Mouse (Mus musculus) spleen, postnatal 10 days (tissue): Measurements from ENCODE around the gene Padi4.
A peak's percentile ranks its signal among the peaks of the same experiment; 100 is the strongest.

Experiments used
- DNase-seq, 2 experiments: peaks; one replicate each; pipeline ENCODE4 v3.0.0; 2021 to 2022; ENCODE audit warnings: low spot score in 2 of 2

Padi4 gene

GRCm38 (mm10) chr4:140740655-140741054 lies 33.4 kb downstream of the Padi4 start:
- no peak for DNase-seq

- no peak for DNase-seq
Measured at GRCm38 (mm10) chr4:140732871-140733270, 41.2 kb downstream of the Padi4 start.

GRCm38 (mm10) chr4:140731654-140732053 lies 42.4 kb downstream of the Padi4 start:
- DNase-seq: peak in 1 of 2 experiments; percentile 33

- no peak for DNase-seq
Measured at GRCm38 (mm10) chr4:140726907-140727306, 47.1 kb downstream of the Padi4 start.

- DNase-seq: no peak
Measured at GRCm38 (mm10) chr4:140724739-140725138, 49.3 kb downstream of the Padi4 start.

- peak in 1 of 2 experiments; percentile 56 for DNase-seq
Measured at GRCm38 (mm10) chr4:140723801-140724200, 50.2 kb downstream of the Padi4 start.

GRCm38 (mm10) chr4:140723192-140723591 lies 50.8 kb downstream of the Padi4 start:
- DNase-seq: no peak

- no peak for DNase-seq
Measured at GRCm38 (mm10) chr4:140722710-140723109, 51.3 kb downstream of the Padi4 start.

GRCm38 (mm10) chr4:140721968-140722490 lies 52.0 kb downstream of the Padi4 start:
- DNase-seq: no peak

- no peak for DNase-seq
Measured at GRCm38 (mm10) chr4:140720091-140720490, 53.9 kb downstream of the Padi4 start.

GRCm38 (mm10) chr4:140718436-140718835 lies 55.6 kb downstream of the Padi4 start:
- no peak for DNase-seq

GRCm38 (mm10) chr4:140716994-140717393 lies 57.0 kb downstream of the Padi4 start:
- no peak for DNase-seq

- DNase-seq: no peak
Measured at GRCm38 (mm10) chr4:140714586-140714985, 59.5 kb downstream of the Padi4 start.

- DNase-seq: peak; percentile 71 to 89
Measured at GRCm38 (mm10) chr4:140713480-140714365, 60.3 kb downstream of the Padi4 start.

- no peak for DNase-seq
Measured at GRCm38 (mm10) chr4:140711360-140711759, 62.7 kb downstream of the Padi4 start.

- no peak for DNase-seq
Measured at GRCm38 (mm10) chr4:140710781-140711180, 63.3 kb downstream of the Padi4 start.

GRCm38 (mm10) chr4:140709617-140710016 lies 64.4 kb downstream of the Padi4 start:
- DNase-seq: no peak

GRCm38 (mm10) chr4:140709111-140709510 lies 64.9 kb downstream of the Padi4 start:
- DNase-seq: no peak

- DNase-seq: no peak
Measured at GRCm38 (mm10) chr4:140708297-140708927, 65.6 kb downstream of the Padi4 start.

GRCm38 (mm10) chr4:140707615-140708014 lies 66.4 kb downstream of the Padi4 start:
- DNase-seq: no peak

- DNase-seq: no peak
Measured at GRCm38 (mm10) chr4:140704166-140704565, 69.9 kb downstream of the Padi4 start.

GRCm38 (mm10) chr4:140703636-140704035 lies 70.4 kb downstream of the Padi4 start:
- DNase-seq: no peak
